Mouse (Mus musculus) cortical plate, adult 2 months (tissue): Measurements from ENCODE around the gene Mpo. TPM values are rescaled to one million over a fixed set of nuclear protein-coding genes. Genes with fewer than 3 reads are reported as not detected.

ENCODE experiments used
- H3K27ac ChIP-seq: fragments of 200-500 bp; 2 replicates; pipeline ENCODE4 v1.5.1; 2012; ENCODE audit warnings: low read length, control low read depth, inconsistent platforms; ENCODE audit not compliant: insufficient read depth
- H3K4me1 ChIP-seq: fragments of 200-500 bp; 2 replicates; pipeline ENCODE4 v1.6.1; 2011; ENCODE audit warnings: low read length; ENCODE audit not compliant: control insufficient read depth, insufficient read depth
- H3K4me3 ChIP-seq: fragments of 200-500 bp; 2 replicates; pipeline ENCODE4 v1.5.1; 2011; ENCODE audit warnings: mild to moderate bottlenecking, low read length, control low read depth; ENCODE audit not compliant: insufficient read depth
- CTCF ChIP-seq: fragments of 200-500 bp; IDR thresholded peaks from 2 replicates; pipeline ENCODE4 v1.5.1; 2011; ENCODE audit warnings: mild to moderate bottlenecking, control low read depth, low read length; ENCODE audit not compliant: insufficient read depth; ENCODE audit errors: extremely low read depth
- POLR2A ChIP-seq: fragments of 200-500 bp; IDR thresholded peaks from 2 replicates; pipeline ENCODE4 v1.6.1; 2011; ENCODE audit warnings: mild to moderate bottlenecking, low read length, control low read depth; ENCODE audit not compliant: insufficient read depth; ENCODE audit errors: extremely low read depth
- polyA plus RNA-seq: library from polyadenylated mRNA; depleted of rRNA; stranded (reverse); fragments of >200 nt; gene quantifications from 2 replicates; pipeline ENCODE4 v1.2.3, GENCODE M21; 2012

The Mpo gene
- polyA plus RNA-seq, 1 experiment, result 0.06 TPM

- H3K27ac ChIP-seq, result no peak overlapping the region
- TF ChIP-seq POLR2A, result no peak
- TF ChIP-seq CTCF, result no peak
- no peak overlapping the region for H3K4me3 ChIP-seq
- no peaks in the 10 kb centered on the region for H3K4me1 ChIP-seq
These were observed 42.9 kb upstream of the Mpo start for GRCm38 (mm10) chr11:87750521-87750920.

DNA sequence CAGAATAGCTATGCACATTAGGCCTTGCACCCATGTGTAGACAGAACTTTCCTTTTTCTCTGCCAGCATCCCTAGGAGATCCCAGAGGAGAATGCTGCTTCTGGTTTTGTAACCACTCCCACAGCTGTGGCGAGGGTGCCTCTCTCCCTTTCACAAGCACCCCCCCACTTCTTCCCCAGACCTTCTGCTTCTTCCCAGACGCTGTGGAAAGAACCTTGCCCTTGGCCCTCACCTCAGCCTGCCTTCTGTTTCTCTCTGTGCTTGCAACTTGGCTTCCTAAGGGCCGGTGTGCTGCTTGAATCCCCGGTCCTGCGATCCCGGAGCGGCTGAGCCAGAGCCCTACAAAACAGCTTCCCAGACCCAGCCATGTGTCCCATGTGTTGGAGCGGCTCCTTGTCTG, 42.4 kb upstream of the Mpo start:
- TF ChIP-seq POLR2A, result no peak
- no peak for TF ChIP-seq CTCF
- no peak overlapping the region for H3K4me3 ChIP-seq
- H3K27ac ChIP-seq, result no peak overlapping the region
- H3K4me1 ChIP-seq, result no peaks in the 10 kb centered on the region

- H3K4me3 ChIP-seq, result no peak overlapping the region
- H3K4me1 ChIP-seq, result no peaks in the 10 kb centered on the region
- TF ChIP-seq POLR2A (no peak), CTCF (no peak)
- H3K27ac ChIP-seq, result no peak overlapping the region
These were observed 41.9 kb upstream of the Mpo start for GRCm38 (mm10) chr11:87751491-87751966.

DNA sequence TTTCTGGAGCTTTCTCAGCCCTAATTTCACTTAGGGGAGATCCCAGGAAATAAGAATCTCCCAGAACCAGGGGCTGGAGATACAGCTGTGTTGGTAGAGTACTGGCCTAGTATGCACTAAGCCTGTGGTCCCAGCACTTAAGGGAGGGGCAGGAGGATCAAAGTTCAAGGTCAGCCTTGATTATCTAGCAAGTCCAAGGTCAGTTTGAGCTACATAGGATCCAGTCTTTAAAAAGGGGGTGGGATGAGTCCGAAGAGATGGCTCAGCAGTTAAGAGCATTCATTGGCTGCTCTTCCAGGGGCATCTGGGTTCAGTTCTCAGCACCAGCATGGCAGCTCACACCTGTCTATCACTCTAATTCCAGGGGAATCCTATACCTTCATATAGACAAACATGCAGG, 41.1 kb upstream of the Mpo start:
- no peak overlapping the region for H3K4me3 ChIP-seq
- H3K27ac ChIP-seq, result no peak overlapping the region
- H3K4me1 ChIP-seq, result no peaks in the 10 kb centered on the region
- TF ChIP-seq POLR2A, result no peak
- TF ChIP-seq CTCF, result no peak

- Histone ChIP-seq H3K4me3 (no peak overlapping the region), H3K27ac (no peak overlapping the region)
- no peak for TF ChIP-seq POLR2A
These were observed 40.1 kb upstream of the Mpo start for GRCm38 (mm10) chr11:87753255-87753654.

GRCm38 (mm10) chr11:87753891-87754501, 39.4 kb upstream of the Mpo start:
- H3K4me1 ChIP-seq, result no peaks in the 10 kb centered on the region
- H3K4me3 ChIP-seq, result no peak overlapping the region
- TF ChIP-seq CTCF (no peak), POLR2A (no peak)
- H3K27ac ChIP-seq, result no peak overlapping the region

More at GRCm38 (mm10) chr11:87753255-87753654, 40.1 kb upstream of the Mpo start:
- no peaks in the 10 kb centered on the region for H3K4me1 ChIP-seq

DNA sequence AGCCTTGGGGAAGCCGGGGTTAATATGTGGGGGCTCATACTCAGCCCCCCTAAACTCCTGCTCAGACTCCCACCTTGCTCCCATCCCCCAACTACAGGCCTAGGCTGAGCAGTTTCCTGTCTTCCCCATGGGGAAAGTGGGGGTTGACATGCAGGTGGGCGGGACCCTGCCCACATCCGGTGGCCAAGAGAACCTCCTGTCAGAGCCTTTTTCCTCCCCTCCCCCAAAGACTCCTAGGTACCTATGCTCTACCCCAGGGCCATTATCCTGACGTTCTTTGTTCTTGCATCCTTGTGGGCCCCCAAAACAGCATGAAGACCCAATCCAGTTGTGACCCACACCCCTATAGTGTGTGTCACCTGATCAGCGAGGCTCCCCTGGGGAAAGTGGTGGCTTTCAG, 38.8 kb upstream of the Mpo start:
- Histone ChIP-seq H3K4me1 (no peaks in the 10 kb centered on the region), H3K4me3 (no peak overlapping the region), H3K27ac (no peak overlapping the region)
- no peak for TF ChIP-seq POLR2A
- no peak for TF ChIP-seq CTCF

- Histone ChIP-seq H3K4me3 (no peak overlapping the region; the same call in 1 of the 2 replicates), H3K4me1 (no peaks in the 10 kb centered on the region), H3K27ac (no peak overlapping the region)
- TF ChIP-seq POLR2A (0 out of 2 replicates have a peak, but pooled peaks have one; percentile 10), CTCF (no peak)
These were observed 37.9 kb upstream of the Mpo start for GRCm38 (mm10) chr11:87755360-87756017.

GRCm38 (mm10) chr11:87756251-87756820, 37.0 kb upstream of the Mpo start:
- no peak for TF ChIP-seq CTCF
- TF ChIP-seq POLR2A, result no peak
- peak overlapping the region; percentile 24 for H3K4me3 ChIP-seq
- H3K4me1 ChIP-seq, result no peaks in the 10 kb centered on the region
- H3K27ac ChIP-seq, result no peak overlapping the region; the same call in 1 of the 2 replicates

- TF ChIP-seq CTCF (no peak), POLR2A (no peak)
- Histone ChIP-seq H3K4me3 (no peak overlapping the region), H3K27ac (no peak overlapping the region), H3K4me1 (no peaks in the 10 kb centered on the region)
These were observed 36.1 kb upstream of the Mpo start for GRCm38 (mm10) chr11:87757001-87757954.
